In the genomic region with DNA sequence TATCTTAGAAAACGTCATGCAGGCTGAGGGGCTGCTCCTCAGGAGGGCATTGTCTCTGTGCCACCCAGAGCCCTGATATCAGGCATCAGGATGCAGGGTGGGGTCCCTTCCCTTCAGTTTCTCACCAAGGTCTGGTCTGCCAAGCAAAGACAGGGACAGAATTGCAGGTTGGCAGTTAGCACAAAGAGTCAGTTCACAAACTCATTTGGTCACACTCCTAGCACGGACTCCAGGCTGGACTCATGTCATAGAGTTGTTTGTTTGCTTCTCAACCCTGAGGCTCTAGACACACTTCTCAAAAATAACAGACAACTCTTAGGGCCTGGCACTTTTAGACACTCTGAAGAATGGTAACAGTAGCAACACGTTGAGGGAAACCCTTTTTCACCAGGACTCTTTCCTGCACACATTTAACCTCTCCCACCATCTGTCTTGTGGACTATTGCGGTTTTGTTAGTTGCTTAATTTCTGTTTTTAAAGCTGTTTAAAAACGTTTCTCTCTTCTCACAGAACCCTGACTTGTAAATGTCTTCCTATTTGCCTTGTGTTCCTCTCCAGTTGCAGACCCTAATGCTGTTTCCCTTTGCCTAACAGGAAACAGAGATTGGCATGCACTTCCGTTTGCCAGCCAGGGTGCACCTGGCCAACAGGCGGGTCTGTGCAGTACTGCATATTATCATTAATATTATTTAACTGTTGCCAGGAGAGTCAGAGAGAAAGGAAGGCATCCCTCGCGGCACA, we compare ENCODE assay signal across 15 mouse cellular contexts.
DNase-seq lines count a peak whose midpoint lies in the region; ATAC-seq lines count a peak whose summit lies in the region.
"Had no signal": no experiment of that assay in that cellular context is flagged by ENCODE, and none has a peak within 500 bp of the region (broad histone marks: within the 10 kb centered on the region; RNA-seq: fewer than 3 reads in every experiment).

No protein-coding gene starts in this region.

- H3K27ac ChIP-seq in heart, embryonic 16.5 days (ENCODE audit: low read length), result peak overlapping the region; percentile 11; the same call in 1 of the 2 replicates
- no peak overlapping the region for H3K27ac ChIP-seq in hindbrain, embryonic 14.5 days
- H3K27ac ChIP-seq: forebrain, embryonic 12.5 days; limb, embryonic 13.5 days; midbrain, embryonic 12.5 days; neural tube, embryonic 12.5 days; stomach, embryonic 15.5 days had no signal

- H3K27me3 ChIP-seq in heart, embryonic 16.5 days (ENCODE audit: control insufficient read depth, insufficient read depth, low read length), result no peaks in the 10 kb centered on the region
- H3K27me3 ChIP-seq in megakaryocyte, embryonic 14.5 days (replicated peaks), result no peaks in the 10 kb centered on the region
- no peaks in the 10 kb centered on the region for H3K27me3 ChIP-seq in hindbrain, embryonic 14.5 days (ENCODE audit: control insufficient read depth, insufficient read depth, low read length)
- H3K27me3 ChIP-seq: forebrain, embryonic 12.5 days; limb, embryonic 13.5 days; midbrain, embryonic 12.5 days; neural tube, embryonic 12.5 days; stomach, embryonic 15.5 days had no signal

- no peak overlapping the region for H3K9ac ChIP-seq in heart, embryonic 16.5 days (ENCODE audit: low read length)
- H3K9ac ChIP-seq in hindbrain, embryonic 14.5 days, result no peak overlapping the region
- H3K9ac ChIP-seq: forebrain, embryonic 12.5 days; limb, embryonic 13.5 days; midbrain, embryonic 12.5 days; neural tube, embryonic 12.5 days; stomach, embryonic 15.5 days had no signal

- no peak overlapping the region for H3K4me3 ChIP-seq in heart, embryonic 16.5 days (ENCODE audit: low read length)
- peak overlapping the region; percentile 47 for H3K4me3 ChIP-seq in megakaryocyte, embryonic 14.5 days (replicated peaks)
- no peak overlapping the region for H3K4me3 ChIP-seq in hindbrain, embryonic 14.5 days (replicated peaks; ENCODE audit: low read length)
- H3K4me3 ChIP-seq: forebrain, embryonic 12.5 days; limb, embryonic 13.5 days; midbrain, embryonic 12.5 days; neural tube, embryonic 12.5 days; stomach, embryonic 15.5 days had no signal

- H3K36me3 ChIP-seq in heart, embryonic 16.5 days (ENCODE audit: control insufficient read depth, insufficient read depth), result no peaks in the 10 kb centered on the region
- H3K36me3 ChIP-seq in megakaryocyte, embryonic 14.5 days (replicated peaks; ENCODE audit: low read length), result no peaks in the 10 kb centered on the region
- H3K36me3 ChIP-seq in hindbrain, embryonic 14.5 days (replicated peaks; ENCODE audit: control insufficient read depth, insufficient read depth), result no peaks in the 10 kb centered on the region
- H3K36me3 ChIP-seq: forebrain, embryonic 12.5 days; limb, embryonic 13.5 days; midbrain, embryonic 12.5 days; neural tube, embryonic 12.5 days; stomach, embryonic 15.5 days had no signal

- 52% methylated on average over 9 of the region's 9 CpGs for WGBS in heart, embryonic 16.5 days
- WGBS in hindbrain, embryonic 14.5 days, result 54% methylated on average over 9 of the region's 9 CpGs

- no peaks in the 10 kb centered on the region for H3K9me3 ChIP-seq in heart, embryonic 16.5 days (replicated peaks; ENCODE audit: control insufficient read depth, low read length)
- H3K9me3 ChIP-seq in megakaryocyte, embryonic 14.5 days, result no peaks in the 10 kb centered on the region
- no peaks in the 10 kb centered on the region for H3K9me3 ChIP-seq in hindbrain, embryonic 14.5 days (ENCODE audit: control insufficient read depth, low read length)
- H3K9me3 ChIP-seq: forebrain, embryonic 12.5 days; limb, embryonic 13.5 days; midbrain, embryonic 12.5 days; neural tube, embryonic 12.5 days; stomach, embryonic 15.5 days had no signal

- DNase-seq in heart, adult 8-10 months (ENCODE audit: low spot score), result no peak
- DNase-seq in A20 (ENCODE audit: low read depth, low spot score), result peak; percentile 40
- peak; percentile 58 for DNase-seq in brain, adult 2 months (ENCODE audit: low read depth, low spot score)
- no peak for DNase-seq in hindbrain, embryonic 14.5 days (ENCODE audit: low spot score)
- DNase-seq in right cerebral cortex, adult 2 months (ENCODE audit: low spot score in 2 of 2), result no peak
- no peak for DNase-seq in testis, postnatal 14 days (ENCODE audit: low spot score)
- DNase-seq: gastrocnemius, postnatal 14 days; kidney, adult 8-10 months had no signal

- H3K4me2 ChIP-seq in heart, embryonic 16.5 days (ENCODE audit: low read depth, low read length), result no peak overlapping the region
- no peak overlapping the region for H3K4me2 ChIP-seq in hindbrain, embryonic 14.5 days (replicated peaks)
- H3K4me2 ChIP-seq: forebrain, embryonic 12.5 days; limb, embryonic 13.5 days; midbrain, embryonic 12.5 days; neural tube, embryonic 12.5 days; stomach, embryonic 15.5 days had no signal

- peaks cover 8% of the 10 kb centered on the region; the same call in 1 of the 2 replicates for H3K4me1 ChIP-seq in heart, embryonic 16.5 days (ENCODE audit: control insufficient read depth, insufficient read depth, low read length)
- peaks cover 37% of the 10 kb centered on the region for H3K4me1 ChIP-seq in megakaryocyte, embryonic 14.5 days
- H3K4me1 ChIP-seq in hindbrain, embryonic 14.5 days (replicated peaks; ENCODE audit: control insufficient read depth, insufficient read depth, low read length), result 0 out of 2 replicates have a peak, but pooled peaks cover 3% of the 10 kb centered on the region
- H3K4me1 ChIP-seq: stomach, embryonic 15.5 days had no signal

- ATAC-seq in heart, embryonic 16.5 days (replicated peaks; ENCODE audit: extremely low read depth, insufficient read depth, low FRiP score), result no peak
- no peak for ATAC-seq in hindbrain, embryonic 14.5 days (ENCODE audit: low FRiP score)

Comparison
In these comparisons a context has a peak if more than half of its experiments do, and no peak if none do; other contexts are left out.
1. DNase-seq: peak in A20 (single experiment) and brain, adult 2 months (single experiment); none in heart, adult 8-10 months (single experiment), hindbrain, embryonic 14.5 days (single experiment), right cerebral cortex, adult 2 months (0 of 2) and testis, postnatal 14 days (single experiment).